Mouse (Mus musculus) adrenal gland, adult 18-20 months (tissue): ENCODE measurements around the gene Scn4a. TPM values are rescaled to one million over a fixed set of nuclear protein-coding genes. Genes with fewer than 3 reads are reported as not detected.

Experiments used
- DNase-seq, 2 experiments: peaks; one replicate each; pipeline ENCODE4 v3.0.0; 2021 to 2022; ENCODE audit warnings: low spot score in 2 of 2
- total RNA-seq, 2 experiments: library from RNA; stranded (reverse); gene quantifications; 1 replicate in 1 of 2; 2 replicates in 1 of 2; pipeline ENCODE4 v1.2.3; 2021

The Scn4a gene
- total RNA-seq, 2 experiments from 2014 or later = 0.20 to 0.99 TPM

DNA sequence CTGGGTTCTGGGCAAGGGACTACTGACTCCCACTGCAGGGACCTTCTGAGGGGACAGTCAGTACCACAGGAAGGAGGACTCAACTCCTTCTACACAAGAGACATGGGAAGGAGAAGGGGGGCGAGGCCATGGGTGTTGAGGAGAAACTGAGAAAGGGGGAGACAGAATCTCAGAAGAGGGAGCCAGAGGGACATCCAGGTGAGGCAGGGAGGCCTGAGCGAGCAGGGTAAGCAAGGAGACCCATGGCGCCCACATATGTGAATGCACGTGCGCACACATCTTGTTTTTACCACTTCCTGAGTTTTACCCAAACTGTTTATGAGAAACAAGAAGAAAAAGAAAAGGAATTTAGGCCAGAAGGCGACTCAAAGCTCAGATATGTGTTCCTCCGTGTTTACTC, 35.3 kb downstream of the Scn4a start:
- no peak for DNase-seq

- DNase-seq = no peak
These were observed 36.7 kb downstream of the Scn4a start for GRCm38 (mm10) chr11:106316416-106316815.

DNA sequence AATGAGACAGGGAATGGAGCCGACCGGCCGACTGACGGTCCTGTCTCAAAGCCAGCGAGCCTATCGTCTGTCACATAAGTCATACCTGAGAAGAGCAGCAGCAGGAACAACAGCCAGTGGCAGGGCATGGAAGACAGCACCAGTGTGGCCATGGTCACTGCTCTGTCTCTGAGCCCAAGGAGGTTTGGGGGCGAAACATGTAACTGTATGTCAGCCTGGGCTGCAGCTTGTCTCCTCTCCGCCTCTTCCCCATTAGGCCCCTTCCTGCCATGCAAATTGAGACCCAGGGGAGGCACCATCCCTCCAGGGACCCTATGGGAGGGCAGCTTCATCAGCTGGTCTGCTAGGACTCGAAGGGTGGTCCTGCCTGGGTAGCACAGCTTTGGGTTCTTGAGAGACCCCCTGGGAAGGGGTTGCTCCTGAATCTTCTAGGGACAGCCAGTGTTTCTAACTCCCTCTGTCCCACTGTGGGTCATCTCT, 38.7 kb downstream of the Scn4a start, which contains the start of gene Cd79b:
Cd79b (minus strand) TSS at position 430 of the 480 bp plus-strand sequence.
- no peak for DNase-seq

GRCm38 (mm10) chr11:106313533-106313932, 39.6 kb downstream of the Scn4a start:
- DNase-seq = no peak

DNA sequence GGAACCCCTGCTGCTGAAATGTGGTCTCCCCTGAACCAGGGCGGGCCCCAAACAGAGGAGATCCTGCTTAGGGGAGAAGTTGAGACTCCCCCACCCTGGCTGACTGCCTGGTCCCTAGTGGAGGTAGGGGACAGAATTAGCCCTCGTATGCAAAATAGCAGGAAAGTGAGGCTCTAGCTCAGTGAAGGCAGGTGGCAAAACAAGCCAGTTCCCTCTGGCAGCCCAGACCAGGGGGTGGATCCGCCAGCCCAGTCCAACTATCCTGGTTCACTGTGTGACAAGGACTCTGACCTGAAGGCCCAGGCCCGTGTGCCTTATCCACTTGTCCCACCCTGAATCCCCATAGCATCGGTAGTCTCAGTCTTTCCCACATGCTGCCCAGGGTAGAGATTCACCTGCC, 43.0 kb downstream of the Scn4a start:
- no peak for DNase-seq

DNA sequence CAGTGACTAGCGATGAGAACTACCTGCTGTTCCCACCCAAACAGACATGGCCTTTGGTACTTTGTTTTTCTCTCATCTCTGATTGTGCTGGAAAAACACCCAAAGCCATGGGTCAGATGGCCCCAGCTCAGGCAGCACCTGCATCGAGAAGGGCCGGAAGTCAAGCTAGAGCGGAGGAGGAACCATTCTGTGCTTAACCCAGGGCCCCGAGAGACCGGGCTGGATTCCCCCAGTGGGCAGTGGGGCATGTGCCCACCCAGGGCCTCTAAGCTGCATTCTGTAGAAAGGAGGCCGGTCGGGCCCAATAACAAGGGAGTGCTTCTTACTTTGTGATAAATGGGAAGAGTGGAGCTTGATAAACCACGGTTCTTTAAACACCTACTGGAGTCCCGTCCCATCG, 44.9 kb downstream of the Scn4a start:
- no peak for DNase-seq

GRCm38 (mm10) chr11:106307432-106307831, 45.7 kb downstream of the Scn4a start:
- DNase-seq = no peak

- no peak for DNase-seq
These were observed 46.3 kb downstream of the Scn4a start for GRCm38 (mm10) chr11:106306758-106307157.

- no peak for DNase-seq
These were observed 47.1 kb downstream of the Scn4a start for GRCm38 (mm10) chr11:106306065-106306385.

GRCm38 (mm10) chr11:106305348-106306064, 47.6 kb downstream of the Scn4a start:
- DNase-seq = no peak

- DNase-seq = peak; percentile 61 to 70
These were observed 50.5 kb downstream of the Scn4a start for GRCm38 (mm10) chr11:106302634-106303033.

DNA sequence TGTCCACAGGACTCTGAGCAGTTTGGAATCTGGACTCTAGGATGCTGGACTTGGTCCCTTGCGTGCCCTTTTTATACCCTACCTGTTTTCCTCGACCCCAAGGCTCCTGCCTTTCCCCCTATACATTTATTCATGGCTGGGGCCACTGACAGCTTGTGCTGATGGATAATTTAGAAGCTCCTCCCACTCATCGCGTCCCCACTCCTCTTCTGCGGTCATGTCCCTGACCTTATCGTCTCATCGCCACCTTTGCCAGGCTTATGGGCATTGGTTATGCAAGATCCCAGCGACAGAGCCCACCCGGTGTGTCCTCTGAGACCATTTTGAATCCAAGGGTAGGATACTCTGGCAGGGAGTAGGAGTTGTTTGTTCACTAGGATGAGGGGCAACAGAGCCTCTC, 51.3 kb downstream of the Scn4a start, which contains the start of gene Gh:
Gh (minus strand) TSS at position 101 of the 400 bp plus-strand sequence.
- no peak for DNase-seq

DNA sequence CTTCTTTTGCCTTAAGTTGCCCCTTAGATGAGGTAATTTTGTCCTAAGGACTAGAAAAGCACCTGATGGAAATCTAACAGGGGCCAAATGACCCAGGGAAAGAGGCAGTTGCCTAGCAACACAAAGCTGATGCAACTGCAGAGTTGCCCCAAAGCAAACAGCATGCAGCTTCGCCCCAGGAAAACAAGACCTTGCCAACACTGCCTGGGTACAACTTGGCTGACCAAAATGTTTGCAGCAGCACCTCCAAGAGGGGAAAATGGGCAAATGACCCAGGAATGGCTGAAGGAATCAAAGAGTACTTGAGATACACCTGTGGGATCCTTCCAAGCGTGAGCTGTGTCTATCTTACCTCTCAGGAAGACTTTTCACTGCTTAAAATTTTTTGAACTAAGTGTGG, 61.2 kb downstream of the Scn4a start:
- DNase-seq = no peak

DNA sequence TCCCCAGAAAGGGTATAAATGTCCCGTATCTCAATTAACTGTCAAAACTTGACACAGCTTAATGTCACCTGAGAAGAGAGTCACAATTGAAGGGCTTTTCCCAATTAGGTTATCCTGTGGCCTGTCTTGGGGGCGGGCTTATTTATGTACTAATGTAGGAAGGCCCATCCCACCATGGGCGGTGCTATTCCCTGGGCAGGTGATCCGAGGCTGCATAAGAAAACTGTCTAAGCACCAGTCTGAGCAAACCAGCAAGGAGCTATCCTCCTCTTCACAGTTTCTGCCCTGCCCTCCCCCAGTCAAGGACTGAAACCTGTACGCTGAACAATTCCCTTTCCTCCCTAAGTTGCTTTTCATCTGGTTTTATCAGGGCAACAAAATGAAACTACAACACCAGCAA, 62.7 kb downstream of the Scn4a start:
- no peak for DNase-seq

DNA sequence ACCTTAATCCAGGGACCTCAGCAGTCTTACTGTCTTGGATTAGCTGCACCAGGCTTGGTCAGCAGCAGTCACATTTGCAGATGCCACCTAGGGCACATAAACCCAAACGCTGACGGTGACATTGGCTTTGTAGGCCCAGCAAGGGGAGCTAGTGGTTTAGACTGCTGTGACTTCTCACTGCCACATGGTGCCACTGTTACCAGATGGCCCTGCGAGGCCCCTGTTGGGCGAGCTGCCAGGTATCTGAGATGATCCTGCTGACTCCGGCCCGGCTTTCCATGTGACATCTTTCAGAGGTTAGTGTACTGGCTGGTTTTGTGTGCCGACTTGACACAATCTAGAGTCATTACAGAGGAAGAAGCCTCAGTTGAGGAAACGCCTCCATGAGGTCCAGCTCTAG, 63.7 kb downstream of the Scn4a start:
- peak; percentile 65 for DNase-seq

DNA sequence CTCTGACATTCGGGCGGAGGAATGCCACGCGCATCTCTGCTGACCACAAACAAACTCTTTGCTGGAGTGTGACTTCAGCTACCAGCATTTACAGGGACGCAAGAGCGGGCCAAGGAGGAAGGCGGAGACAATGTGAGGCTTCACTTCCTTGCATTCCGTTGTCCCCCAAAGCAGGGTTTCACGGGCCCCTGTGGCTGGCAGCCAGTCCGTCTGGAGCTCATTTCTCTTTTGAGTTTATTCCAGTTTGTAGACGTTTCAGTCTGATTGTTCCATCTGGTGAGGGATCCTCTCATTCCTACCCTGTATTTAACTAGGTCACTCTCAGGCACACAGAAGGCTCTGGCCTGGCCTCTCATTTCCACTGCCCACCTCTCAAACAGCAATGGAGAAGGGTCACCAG, 66.1 kb downstream of the Scn4a start:
- no peak for DNase-seq

GRCm38 (mm10) chr11:106286206-106286605, 66.9 kb downstream of the Scn4a start:
- no peak for DNase-seq

- DNase-seq = no peak
These were observed 69.0 kb downstream of the Scn4a start for GRCm38 (mm10) chr11:106284126-106284525.

DNA sequence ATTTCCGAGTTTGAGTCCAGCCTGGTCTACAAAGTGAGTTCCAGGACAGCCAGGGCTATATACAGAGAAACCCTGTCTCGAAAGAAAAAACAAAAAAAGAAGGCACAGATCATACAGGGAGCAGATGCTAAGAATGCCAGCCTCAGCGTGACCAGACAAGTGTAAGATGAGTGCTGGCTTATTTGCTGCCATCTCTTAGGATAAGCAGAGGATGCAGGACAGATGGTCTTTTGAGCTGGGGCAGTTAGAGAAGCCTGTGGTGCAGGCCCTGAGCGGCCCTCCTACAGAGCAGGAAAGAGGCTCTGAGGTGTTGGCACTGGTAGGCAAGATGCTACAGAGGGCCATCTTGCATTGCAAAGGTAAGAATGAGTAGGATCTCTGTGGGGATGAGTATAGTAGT, 69.7 kb downstream of the Scn4a start:
- no peak for DNase-seq

- no peak for DNase-seq
These were observed 70.6 kb downstream of the Scn4a start for GRCm38 (mm10) chr11:106282452-106282851.

- DNase-seq = peak; percentile 93 to 95
These were observed 76.6 kb downstream of the Scn4a start, which contains the start of gene Tcam1 for GRCm38 (mm10) chr11:106276454-106276853. Tcam1 (plus strand) TSS chr11:106276672.

- DNase-seq = no peak
These were observed 78.1 kb downstream of the Scn4a start for GRCm38 (mm10) chr11:106274971-106275411.

DNA sequence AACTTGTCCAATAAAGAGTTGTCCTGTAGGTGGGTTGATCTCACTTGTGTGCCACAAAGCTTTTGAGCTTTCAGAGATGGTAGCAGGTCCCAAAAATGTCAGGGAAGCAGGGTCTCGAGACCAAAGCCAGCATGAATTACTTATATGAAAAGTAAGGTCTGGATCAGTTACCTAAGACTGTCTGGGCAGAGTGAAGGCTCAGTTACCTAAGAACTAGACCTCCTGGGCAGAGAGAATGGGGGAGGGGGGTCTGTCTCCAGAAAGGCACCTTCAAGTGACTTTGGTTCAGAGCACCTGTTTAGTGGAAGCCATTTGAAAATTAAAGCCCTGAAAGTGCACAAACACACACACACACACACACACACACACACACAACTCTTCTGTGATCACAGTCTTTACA, 78.7 kb downstream of the Scn4a start:
- no peak for DNase-seq
